Mouse (Mus musculus) hindbrain, embryonic 13.5 days (tissue): ENCODE measurements around the gene Spsb1. TPM values are rescaled to one million over a fixed set of nuclear protein-coding genes. Genes with fewer than 3 reads are reported as not detected.
A peak's percentile ranks its signal among the peaks of the same experiment; 100 is the strongest.

Experiments
- ATAC-seq: fragments of 200-750 bp; cut with Nextera tagmentation; 2 replicates; pipeline ENCODE4 v1.8.0; 2017; ENCODE audit warnings: moderate TSS enrichment; ENCODE audit not compliant: low FRiP score
- H3K27ac ChIP-seq: fragments of 300-500 bp; sonication (generic); 2 replicates; pipeline ENCODE4 v1.5.1; 2015; ENCODE audit warnings: inconsistent platforms, mild to moderate bottlenecking, moderate library complexity
- H3K27me3 ChIP-seq: fragments of 300-500 bp; sonication (generic); 2 replicates; pipeline ENCODE4 v1.6.1; 2015; ENCODE audit warnings: mild to moderate bottlenecking, inconsistent platforms
- H3K36me3 ChIP-seq: fragments of 300-500 bp; sonication (generic); 2 replicates; pipeline ENCODE4 v1.6.1; 2015; ENCODE audit warnings: mild to moderate bottlenecking, inconsistent platforms
- H3K4me1 ChIP-seq: fragments of 300-500 bp; sonication (generic); replicated peaks from 2 replicates; pipeline ENCODE4 v1.6.1; 2015; ENCODE audit warnings: inconsistent platforms
- H3K4me2 ChIP-seq: fragments of 300-500 bp; sonication (generic); 2 replicates; pipeline ENCODE4 v1.6.1; 2015; ENCODE audit warnings: inconsistent platforms, mild to moderate bottlenecking, moderate library complexity
- H3K4me3 ChIP-seq: fragments of 300-500 bp; sonication (generic); 2 replicates; pipeline ENCODE4 v1.5.1; 2015; ENCODE audit warnings: mild to moderate bottlenecking, inconsistent platforms
- H3K9ac ChIP-seq: fragments of 300-500 bp; sonication (generic); 2 replicates; pipeline ENCODE4 v1.6.1; 2015; ENCODE audit warnings: mild to moderate bottlenecking, inconsistent platforms
- H3K9me3 ChIP-seq: fragments of 300-500 bp; sonication (generic); 2 replicates; pipeline ENCODE4 v1.6.1; 2016; ENCODE audit warnings: inconsistent platforms
- WGBS: fragments of 180-500 bp; shearing (Covaris S2); methylation state at CpG from one replicate; pipeline ENCODE4 v1.1.7; 2015; 5-methylcytosine and 5-hydroxymethylcytosine counted together
- polyA plus RNA-seq: library from polyadenylated mRNA; unstranded; fragments of >200 nt; fragmentation: Nextera tagmentation; extraction: Ambion mirVana; gene quantifications from 2 replicates; pipeline ENCODE4 v1.2.1, GENCODE M21; 2015

The Spsb1 gene
- polyA plus RNA-seq, 1 experiment from 2014 or later, result 7.2 TPM

DNA sequence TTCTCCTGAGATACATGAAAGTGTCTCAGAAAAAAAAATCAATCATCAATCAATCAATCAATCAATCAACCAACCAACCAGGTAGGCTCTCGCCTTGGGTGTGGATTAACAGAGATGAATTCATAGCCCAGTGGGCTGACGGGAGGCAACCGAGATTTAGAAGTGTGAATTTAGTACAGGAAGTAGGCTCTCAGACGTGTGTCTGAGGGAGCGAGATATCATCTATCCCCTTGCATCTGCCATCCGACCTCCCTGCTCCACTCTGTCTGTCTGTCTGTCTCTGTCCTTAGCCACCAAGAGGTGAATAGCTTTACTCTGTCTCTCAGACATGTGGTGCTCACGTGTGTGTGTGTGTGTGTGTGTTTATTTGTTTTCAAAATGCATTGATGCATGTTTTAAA lies 83.3 kb downstream of the Spsb1 start:
- Histone ChIP-seq H3K9me3 (no peaks in the 10 kb centered on the region), H3K36me3 (no peaks in the 10 kb centered on the region), H3K27ac (no peak overlapping the region), H3K4me3 (no peak overlapping the region), H3K4me2 (no peak overlapping the region), H3K4me1 (peaks cover 23% of the 10 kb centered on the region), H3K27me3 (no peaks in the 10 kb centered on the region), H3K9ac (no peak overlapping the region)
- 85% methylated on average over 7 of the region's 7 CpGs for WGBS
- no peak for ATAC-seq

DNA sequence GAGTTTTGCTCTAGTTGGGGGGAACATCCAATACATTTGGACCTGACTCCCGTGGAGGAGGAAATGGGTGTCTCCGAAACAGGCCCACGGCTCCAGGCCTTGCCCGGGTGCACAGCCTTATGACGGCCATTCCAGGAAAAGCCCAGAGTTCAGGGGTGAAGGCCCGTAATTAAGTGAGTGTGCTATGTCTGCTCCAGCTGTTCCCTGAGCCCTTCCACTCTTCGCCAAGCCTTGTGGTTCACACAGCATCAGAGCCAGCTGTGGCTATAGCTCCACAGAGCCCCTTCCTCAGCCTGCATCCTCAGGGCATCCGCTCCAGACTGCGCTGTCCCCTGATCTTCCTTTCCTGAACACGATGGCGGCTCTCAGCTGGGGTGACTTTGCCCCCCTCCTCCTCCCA lies 83.8 kb downstream of the Spsb1 start:
- H3K27ac ChIP-seq, result no peak overlapping the region
- no peaks in the 10 kb centered on the region for H3K27me3 ChIP-seq
- no peaks in the 10 kb centered on the region for H3K36me3 ChIP-seq
- no peak overlapping the region for H3K4me3 ChIP-seq
- no peaks in the 10 kb centered on the region for H3K9me3 ChIP-seq
- H3K4me1 ChIP-seq, result peaks cover 17% of the 10 kb centered on the region
- no peak overlapping the region for H3K9ac ChIP-seq
- no peak for ATAC-seq
- H3K4me2 ChIP-seq, result no peak overlapping the region
- 87% methylated on average over 11 of the region's 11 CpGs for WGBS

DNA sequence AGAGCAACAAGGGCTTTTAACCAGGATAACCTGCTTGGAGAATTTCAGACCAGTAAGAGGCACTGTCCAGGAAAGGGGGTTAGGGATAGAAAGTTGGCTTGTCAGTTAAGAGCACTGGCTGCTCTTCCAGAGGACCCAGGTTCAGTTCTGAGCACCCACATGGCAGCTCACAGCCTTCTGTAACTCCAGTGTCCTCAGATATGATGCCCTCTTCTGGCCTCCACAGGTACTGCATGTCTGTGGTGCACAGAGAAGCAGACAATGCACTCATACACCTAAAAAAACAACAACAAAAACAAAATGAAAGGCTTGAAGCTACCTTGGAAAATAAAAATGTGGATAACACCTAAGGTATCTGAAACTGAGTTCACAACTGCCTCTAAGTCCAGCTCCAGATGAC lies 84.4 kb downstream of the Spsb1 start:
- Histone ChIP-seq H3K27ac (no peak overlapping the region), H3K36me3 (no peaks in the 10 kb centered on the region), H3K9ac (no peak overlapping the region), H3K9me3 (no peaks in the 10 kb centered on the region), H3K4me3 (no peak overlapping the region), H3K27me3 (no peaks in the 10 kb centered on the region), H3K4me1 (peaks cover 11% of the 10 kb centered on the region), H3K4me2 (no peak overlapping the region)
- ATAC-seq, result no peak

DNA sequence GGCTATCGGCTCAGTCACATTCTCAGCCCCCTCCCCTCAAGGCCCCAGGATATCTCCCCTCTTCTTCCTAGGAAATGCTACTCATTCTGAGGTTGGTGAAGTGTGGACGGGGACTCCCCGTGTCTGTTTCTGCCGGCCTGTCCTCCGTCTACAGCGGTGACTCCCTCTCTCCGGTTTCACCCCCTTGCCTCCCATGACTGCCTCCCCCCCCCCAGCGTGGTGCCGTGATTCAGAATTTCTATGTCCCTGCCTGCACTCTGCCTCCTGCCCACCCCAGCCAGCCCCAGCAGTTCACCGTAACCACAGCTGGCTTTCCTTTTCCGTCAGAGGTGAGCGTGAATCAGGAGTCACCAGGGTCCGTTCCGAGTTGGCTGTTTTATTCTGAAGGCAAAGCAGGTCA lies 86.1 kb downstream of the Spsb1 start:
- H3K36me3 ChIP-seq, result no peaks in the 10 kb centered on the region
- H3K27me3 ChIP-seq, result no peaks in the 10 kb centered on the region
- no peak overlapping the region for H3K4me3 ChIP-seq
- H3K9ac ChIP-seq, result no peak overlapping the region
- H3K4me2 ChIP-seq, result no peak overlapping the region
- ATAC-seq, result no peak
- 82% methylated on average over 14 of the region's 14 CpGs for WGBS
- no peak overlapping the region for H3K27ac ChIP-seq
- no peaks in the 10 kb centered on the region for H3K4me1 ChIP-seq
- no peaks in the 10 kb centered on the region for H3K9me3 ChIP-seq

DNA sequence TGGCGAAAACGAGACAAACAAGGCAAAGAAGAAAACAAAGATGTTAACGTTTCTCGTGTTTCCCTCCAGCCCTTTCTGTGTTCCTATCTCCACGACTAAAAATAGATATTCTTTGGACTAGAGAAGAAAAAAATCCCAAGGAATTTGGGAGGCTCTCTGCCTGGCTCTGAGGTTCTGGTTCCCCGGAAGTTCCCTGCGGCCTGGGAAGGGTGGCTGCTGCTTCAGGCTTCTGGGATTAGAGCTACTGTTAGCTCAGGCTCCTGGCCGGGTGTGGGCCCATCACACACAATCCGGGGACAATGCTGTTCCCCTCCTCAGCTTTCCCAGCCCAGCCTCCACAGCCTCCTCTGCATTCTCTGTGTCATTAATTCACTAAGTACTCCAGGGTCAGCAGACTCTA lies 86.8 kb downstream of the Spsb1 start:
- Histone ChIP-seq H3K4me1 (no peaks in the 10 kb centered on the region), H3K27me3 (no peaks in the 10 kb centered on the region), H3K36me3 (no peaks in the 10 kb centered on the region), H3K27ac (no peak overlapping the region), H3K9ac (no peak overlapping the region), H3K4me2 (no peak overlapping the region), H3K9me3 (no peaks in the 10 kb centered on the region), H3K4me3 (no peak overlapping the region)
- WGBS, result 70% methylated on average over 9 of the region's 9 CpGs
- no peak for ATAC-seq

DNA sequence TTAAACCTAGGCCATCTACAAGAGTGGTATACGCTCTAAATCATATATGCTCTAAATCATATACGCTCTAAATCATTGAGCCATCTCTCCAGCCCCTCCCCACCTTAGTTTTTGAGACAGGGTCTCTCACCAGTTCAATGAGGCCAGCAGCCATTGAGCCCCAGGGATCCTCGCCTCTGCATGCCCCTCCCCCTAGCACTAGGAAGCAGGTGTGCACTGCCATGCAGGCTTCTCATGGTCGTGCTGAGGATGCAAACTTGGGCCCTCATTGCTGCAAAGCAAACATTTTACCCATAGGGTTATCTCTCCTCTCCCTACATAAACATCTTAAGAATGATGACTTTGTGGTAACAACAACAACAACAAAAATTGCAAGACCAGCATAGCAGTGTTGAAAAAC lies 87.5 kb downstream of the Spsb1 start:
- Histone ChIP-seq H3K9ac (no peak overlapping the region), H3K36me3 (no peaks in the 10 kb centered on the region)

DNA sequence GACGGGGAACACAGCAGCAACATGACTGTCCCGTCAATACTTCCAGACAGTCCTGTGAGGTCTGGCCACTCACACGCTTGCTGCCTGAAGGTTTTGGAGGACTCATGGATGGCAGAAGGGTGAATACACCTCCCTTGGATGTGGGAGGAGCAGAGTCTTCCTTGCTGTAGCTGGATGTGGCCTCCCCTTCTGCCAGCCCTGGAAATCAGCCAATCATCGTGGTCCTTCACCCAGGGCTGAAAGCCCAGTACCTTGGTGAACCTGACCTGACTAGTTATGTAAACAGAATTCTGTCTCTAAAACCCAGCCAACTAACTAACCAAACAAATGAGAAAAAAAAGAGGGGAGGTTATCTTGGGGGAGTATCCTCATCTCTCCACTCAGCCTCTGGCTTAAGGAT lies 90.4 kb downstream of the Spsb1 start:
- Histone ChIP-seq H3K27ac (no peak overlapping the region), H3K4me1 (no peaks in the 10 kb centered on the region), H3K9me3 (no peaks in the 10 kb centered on the region), H3K4me3 (no peak overlapping the region), H3K36me3 (no peaks in the 10 kb centered on the region), H3K9ac (no peak overlapping the region), H3K4me2 (no peak overlapping the region), H3K27me3 (no peaks in the 10 kb centered on the region)
- 85% methylated on average over 4 of the region's 4 CpGs for WGBS
- no peak for ATAC-seq

More for the DNA sequence above, 87.5 kb downstream of the Spsb1 start:
- WGBS, result 65% methylated on average over 4 of the region's 4 CpGs
- no peaks in the 10 kb centered on the region for H3K9me3 ChIP-seq
- H3K4me1 ChIP-seq, result no peaks in the 10 kb centered on the region
- H3K4me2 ChIP-seq, result no peak overlapping the region
- no peak for ATAC-seq
- H3K27ac ChIP-seq, result no peak overlapping the region
- no peak overlapping the region for H3K4me3 ChIP-seq
- no peaks in the 10 kb centered on the region for H3K27me3 ChIP-seq

DNA sequence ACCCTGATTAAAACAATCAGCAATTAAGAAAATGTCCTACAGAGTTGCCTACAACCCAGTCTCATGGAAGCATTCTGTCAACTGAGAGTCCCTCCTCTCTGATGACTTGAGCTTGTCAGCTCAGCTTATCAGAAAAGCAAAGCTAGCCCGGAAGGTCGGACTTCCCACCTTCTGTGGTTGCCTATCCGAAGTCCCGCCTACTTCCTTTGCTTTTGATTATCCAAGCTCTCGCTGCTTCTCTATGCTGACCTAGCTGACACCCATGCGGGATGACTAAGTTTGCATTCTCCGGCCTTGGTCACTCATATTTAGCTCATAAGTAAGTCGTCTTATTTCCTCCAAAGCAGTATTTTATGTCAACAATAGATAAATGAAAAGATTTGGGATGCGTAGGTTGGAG lies 91.3 kb downstream of the Spsb1 start:
- ATAC-seq, result no peak
- no peak overlapping the region for H3K27ac ChIP-seq
- H3K4me1 ChIP-seq, result no peaks in the 10 kb centered on the region
- no peaks in the 10 kb centered on the region for H3K9me3 ChIP-seq
- no peaks in the 10 kb centered on the region for H3K27me3 ChIP-seq
- WGBS, result 89% methylated on average over 9 of the region's 9 CpGs
- no peak overlapping the region for H3K9ac ChIP-seq
- no peak overlapping the region for H3K4me3 ChIP-seq
- H3K36me3 ChIP-seq, result no peaks in the 10 kb centered on the region
- no peak overlapping the region for H3K4me2 ChIP-seq

DNA sequence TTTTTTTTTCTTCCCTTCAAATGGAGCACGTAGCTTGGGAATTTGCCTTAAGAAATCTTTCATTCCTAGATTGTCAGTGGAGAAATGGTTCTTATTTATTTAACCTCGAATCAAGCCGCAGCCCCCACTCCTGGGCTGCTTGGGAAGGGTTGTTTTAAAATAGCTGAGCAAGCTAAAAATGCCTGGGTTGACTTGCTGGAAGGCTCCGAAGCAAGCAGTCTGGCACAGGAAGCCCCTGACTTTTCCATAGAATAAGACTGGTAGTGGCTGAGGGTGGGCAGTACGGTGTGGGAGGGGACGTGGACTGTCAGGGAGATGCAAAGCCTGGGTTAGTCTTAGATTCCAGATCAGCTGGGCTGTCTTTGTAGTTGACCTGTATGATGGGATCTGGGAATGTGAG lies 94.5 kb downstream of the Spsb1 start:
- 83% methylated on average over 6 of the region's 6 CpGs for WGBS
- Histone ChIP-seq H3K9ac (no peak overlapping the region), H3K27me3 (no peaks in the 10 kb centered on the region), H3K36me3 (no peaks in the 10 kb centered on the region), H3K9me3 (no peaks in the 10 kb centered on the region), H3K4me3 (no peak overlapping the region), H3K4me2 (no peak overlapping the region), H3K4me1 (peaks cover 22% of the 10 kb centered on the region), H3K27ac (no peak overlapping the region)
- no peak for ATAC-seq

DNA sequence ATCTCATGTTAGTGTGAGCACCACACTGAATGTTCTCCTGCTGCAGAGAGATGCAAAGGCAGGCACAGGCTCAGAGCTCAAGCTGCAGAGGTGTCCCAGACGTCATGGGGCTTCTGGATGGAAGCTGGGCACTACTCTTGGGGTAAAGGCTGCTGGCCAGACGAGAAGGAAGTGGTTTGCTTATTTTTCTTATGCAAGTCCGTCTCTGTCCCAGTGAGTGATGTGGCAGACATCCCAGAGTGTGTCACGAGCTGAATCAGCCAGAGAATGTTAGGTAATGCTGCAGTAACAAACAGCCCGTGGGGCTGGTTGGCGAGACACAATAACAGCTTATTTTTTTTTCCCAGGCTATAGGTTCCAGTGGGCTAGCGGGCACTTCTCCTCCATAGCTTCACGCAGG lies 96.3 kb downstream of the Spsb1 start:
- Histone ChIP-seq H3K4me2 (no peak overlapping the region), H3K9me3 (no peaks in the 10 kb centered on the region), H3K27me3 (no peaks in the 10 kb centered on the region), H3K4me1 (peaks cover 39% of the 10 kb centered on the region), H3K36me3 (no peaks in the 10 kb centered on the region), H3K27ac (no peak overlapping the region), H3K4me3 (no peak overlapping the region), H3K9ac (no peak overlapping the region)
- 72% methylated on average over 8 of the region's 8 CpGs for WGBS
- no peak for ATAC-seq

DNA sequence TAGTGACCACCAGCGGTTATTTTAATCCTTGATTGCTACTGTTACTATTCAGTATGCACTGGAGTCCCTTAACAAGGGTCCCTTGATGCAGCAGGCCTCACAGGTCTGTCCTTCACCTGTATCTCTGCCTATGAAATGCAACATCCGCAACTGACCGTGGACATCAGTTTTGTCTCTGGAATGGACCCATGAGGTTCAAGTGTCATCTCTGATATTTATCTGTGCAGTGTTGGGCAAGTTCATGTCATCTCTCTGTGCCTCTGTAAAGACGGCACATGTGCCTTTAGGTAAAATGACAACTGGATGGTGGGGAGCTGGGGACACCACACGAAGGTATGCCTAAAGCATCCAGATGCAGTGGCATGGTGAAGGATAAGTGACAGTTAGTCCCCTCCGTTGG lies 96.7 kb downstream of the Spsb1 start:
- Histone ChIP-seq H3K27me3 (no peaks in the 10 kb centered on the region), H3K4me1 (peaks cover 42% of the 10 kb centered on the region), H3K9ac (0 out of 2 replicates have a peak overlapping the region, but pooled peaks have one; percentile 5), H3K27ac (0 out of 2 replicates have a peak overlapping the region, but pooled peaks have one; percentile 0), H3K4me3 (no peak overlapping the region), H3K9me3 (no peaks in the 10 kb centered on the region), H3K36me3 (no peaks in the 10 kb centered on the region), H3K4me2 (no peak overlapping the region)
- no peak for ATAC-seq
- WGBS, result 85% methylated on average over 6 of the region's 6 CpGs

DNA sequence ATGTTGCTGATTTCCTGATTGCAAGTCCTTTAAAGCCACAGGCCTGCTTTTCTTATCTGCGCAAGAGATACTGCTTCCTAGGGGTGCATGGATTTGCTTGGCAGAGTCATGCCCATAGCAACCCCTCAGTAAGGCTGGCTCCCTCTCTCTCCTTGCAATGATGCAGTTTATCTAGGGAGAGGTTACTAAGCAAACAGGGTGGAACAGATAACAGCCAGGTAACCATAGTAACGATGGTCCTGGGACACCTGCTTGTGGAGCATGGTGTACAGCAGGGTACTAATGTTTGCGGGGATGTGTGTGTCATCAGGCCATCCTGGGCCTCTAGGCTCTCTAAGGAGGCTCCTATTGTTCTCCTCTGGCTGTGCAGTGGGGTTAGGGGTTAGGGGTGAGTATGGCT lies 97.2 kb downstream of the Spsb1 start:
- H3K27ac ChIP-seq, result 0 out of 2 replicates have a peak overlapping the region, but pooled peaks have one; percentile 0
- no peak overlapping the region for H3K4me3 ChIP-seq
- no peaks in the 10 kb centered on the region for H3K9me3 ChIP-seq
- H3K4me1 ChIP-seq, result peaks cover 42% of the 10 kb centered on the region
- H3K9ac ChIP-seq, result 0 out of 2 replicates have a peak overlapping the region, but pooled peaks have one; percentile 5
- WGBS, result 60% methylated on average over 3 of the region's 3 CpGs
- H3K27me3 ChIP-seq, result no peaks in the 10 kb centered on the region
- H3K4me2 ChIP-seq, result no peak overlapping the region
- H3K36me3 ChIP-seq, result no peaks in the 10 kb centered on the region
- no peak for ATAC-seq

DNA sequence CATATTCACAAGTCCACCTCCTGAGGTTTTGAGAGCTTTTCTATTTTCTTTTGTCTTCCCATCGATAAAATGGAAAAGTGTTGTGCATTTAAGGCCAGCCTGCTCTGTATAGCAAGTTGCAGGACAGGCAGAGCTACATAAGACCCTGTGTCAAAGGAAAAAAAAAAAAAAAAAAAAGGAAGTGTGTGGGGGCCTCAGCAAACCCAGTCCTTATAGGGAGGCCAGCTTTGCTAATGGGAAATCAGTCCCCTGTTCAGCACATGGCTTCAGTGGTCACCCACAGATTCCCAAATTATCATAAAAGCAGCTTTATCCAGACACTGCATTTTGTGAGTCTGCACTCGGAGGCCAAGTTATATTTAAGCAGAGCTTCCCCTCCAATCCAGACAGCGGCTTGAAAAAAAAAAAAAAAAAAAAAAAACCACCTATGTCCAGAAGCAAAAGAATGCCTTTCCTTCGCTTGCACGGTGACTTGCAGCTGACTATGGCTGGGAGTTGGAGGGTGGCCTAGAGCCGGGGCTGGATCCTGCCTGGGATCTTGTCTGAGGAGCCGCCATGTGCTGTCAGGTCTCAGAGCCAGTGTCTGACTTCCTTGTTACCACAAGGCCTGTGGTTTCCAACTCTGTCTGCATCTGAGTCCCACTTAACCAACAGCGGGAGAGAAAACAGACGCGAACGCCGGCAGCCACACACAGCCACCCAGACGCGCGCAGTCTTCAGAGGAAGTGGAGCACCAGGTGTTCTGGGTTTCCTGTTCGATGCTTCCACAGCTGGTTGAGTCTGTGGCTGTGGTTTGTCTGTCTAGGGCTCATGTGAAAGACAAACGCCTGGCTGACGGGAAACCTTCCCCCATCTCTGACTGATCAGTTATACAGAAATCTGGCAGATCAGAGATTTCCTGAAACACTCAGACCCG lies 98.7 kb downstream of the Spsb1 start:
- no peak for ATAC-seq
- WGBS, result 68% methylated on average over 19 of the region's 19 CpGs
- Histone ChIP-seq H3K4me2 (no peak overlapping the region), H3K36me3 (no peaks in the 10 kb centered on the region), H3K27ac (peak overlapping the region; percentile 40; the same call in 1 of the 2 replicates), H3K9ac (no peak overlapping the region), H3K9me3 (no peaks in the 10 kb centered on the region), H3K4me1 (peaks cover 42% of the 10 kb centered on the region), H3K4me3 (no peak overlapping the region), H3K27me3 (no peaks in the 10 kb centered on the region)
